Mouse (Mus musculus): ENCODE results near the gene Zeb2.

The Zeb2 gene

DNA sequence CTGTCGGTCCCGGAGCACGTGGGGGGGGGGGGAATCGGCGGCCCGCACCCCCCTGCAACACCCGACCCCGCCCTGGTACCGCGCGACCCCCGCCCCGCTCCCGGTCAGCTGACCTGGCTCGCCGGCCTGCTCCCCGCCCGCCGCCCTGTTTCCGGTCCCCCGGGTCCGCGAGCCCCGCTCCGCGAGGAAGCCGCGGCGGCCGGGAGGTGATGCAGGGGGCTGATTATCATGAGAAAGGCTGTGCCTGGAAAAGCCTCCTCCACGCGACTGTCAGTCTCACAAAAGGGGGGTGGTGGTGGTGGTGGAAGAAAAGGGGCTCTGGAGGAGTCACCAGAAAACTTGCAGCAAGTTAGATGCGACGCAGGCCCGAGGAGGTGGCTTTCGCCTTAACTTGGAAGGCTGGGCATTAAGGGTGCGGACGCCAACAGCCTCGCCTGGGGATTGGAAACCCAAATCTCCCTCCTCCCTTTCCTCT, at the start of gene Zeb2:
TSS of gene Zeb2 (minus strand) at position 309 of the 475 bp plus-strand sequence.
- DNase-seq = peak; percentile 79 to 86

DNA sequence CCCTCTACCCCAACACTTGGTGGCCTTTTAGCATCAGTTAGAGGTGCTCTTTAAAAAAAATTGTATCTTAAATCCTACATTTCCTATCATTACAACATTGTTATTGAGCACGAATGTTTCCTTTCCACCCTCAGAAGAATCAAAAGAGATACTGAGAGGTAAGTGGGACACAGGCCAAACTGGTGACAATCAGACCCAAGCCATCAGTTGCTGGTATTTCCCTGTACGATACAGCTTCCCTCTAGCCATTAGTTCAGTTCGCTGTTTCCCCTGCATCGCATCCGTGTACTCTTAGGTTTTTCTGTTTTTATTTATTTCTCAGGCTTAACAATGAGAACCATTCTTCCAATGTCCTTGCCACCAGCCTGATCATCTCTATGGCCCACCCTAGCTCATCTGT, 41.6 kb upstream of the Zeb2 start:
- no peak for DNase-seq

DNA sequence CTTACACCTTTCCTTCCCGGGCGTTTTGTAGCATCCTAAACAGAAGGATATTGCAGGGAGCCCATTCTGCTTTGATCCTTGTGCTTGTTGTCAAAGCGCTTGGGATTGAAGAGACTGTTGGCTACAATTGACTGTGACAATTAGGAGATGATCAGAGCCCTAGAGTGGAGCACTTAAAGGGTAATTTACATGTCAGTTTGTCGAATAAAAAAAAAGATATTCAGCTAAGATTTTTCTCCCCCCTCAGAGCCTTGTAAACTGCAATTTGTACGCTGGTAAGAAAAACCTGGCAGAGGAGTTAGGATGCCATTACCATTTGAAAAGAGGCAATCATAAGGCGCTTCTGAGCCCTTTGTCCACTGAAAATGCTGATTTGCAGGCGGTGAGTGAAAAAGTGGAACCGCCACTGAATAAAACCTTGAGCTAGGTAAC, 41.2 kb upstream of the Zeb2 start:
- DNase-seq = no peak

DNA sequence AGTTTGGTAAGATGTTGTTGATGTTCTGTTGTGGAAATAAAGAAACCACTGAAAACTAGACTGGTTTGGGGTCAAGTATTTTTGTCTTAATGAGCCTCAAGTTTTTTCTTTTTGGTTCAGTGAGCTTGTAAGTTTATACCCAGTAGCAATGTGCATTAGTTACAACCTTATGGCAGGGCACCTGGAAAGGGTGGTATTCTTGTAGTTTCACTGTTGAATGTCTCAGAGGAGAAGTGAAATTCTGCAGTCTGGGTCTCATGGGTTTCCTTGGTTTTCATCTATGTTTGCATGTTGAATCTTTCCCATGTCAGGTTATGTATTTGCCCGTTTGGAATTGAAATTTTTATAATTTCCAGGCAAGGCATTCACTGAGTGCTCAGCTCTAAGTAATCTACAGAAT, 36.1 kb upstream of the Zeb2 start:
- no peak for DNase-seq

DNA sequence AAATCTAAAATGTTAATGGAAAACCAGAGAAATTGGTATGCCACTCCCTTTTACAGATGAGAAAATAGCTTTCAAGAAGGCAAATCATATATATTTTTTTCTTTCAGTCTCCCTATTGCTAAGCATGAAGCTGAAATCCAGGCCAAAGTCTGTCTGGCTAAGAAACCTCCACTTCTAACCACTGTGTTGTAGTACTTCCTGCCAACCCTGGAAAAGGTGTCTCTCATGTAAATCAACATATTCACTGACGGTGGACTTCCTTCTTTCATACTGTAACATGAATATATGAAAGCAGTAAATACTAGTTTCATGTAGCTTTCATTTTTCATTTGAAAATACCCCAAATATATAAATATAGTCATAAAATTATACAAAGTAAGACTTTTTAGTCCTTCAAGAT, 26.0 kb upstream of the Zeb2 start:
- DNase-seq = no peak

DNA sequence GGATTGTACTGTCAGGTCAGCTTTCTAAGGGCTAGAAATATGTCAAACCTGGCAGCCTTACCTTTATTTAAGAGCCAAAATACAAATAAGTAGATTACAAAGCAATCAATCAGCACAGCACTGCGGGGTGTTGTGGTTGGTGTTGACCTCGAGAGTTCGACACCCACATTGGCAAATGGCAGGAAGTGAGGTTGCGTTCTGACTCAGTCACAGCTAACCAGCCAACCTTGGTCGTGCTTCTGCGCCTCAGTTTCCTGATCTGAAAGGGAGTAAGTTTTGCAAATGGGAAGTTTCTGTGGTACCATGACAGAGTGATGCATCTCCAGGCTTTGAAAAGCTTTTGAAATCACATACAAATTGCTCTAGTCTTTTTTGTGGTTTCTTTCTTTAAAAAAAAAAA, 21.7 kb upstream of the Zeb2 start:
- no peak for DNase-seq

DNA sequence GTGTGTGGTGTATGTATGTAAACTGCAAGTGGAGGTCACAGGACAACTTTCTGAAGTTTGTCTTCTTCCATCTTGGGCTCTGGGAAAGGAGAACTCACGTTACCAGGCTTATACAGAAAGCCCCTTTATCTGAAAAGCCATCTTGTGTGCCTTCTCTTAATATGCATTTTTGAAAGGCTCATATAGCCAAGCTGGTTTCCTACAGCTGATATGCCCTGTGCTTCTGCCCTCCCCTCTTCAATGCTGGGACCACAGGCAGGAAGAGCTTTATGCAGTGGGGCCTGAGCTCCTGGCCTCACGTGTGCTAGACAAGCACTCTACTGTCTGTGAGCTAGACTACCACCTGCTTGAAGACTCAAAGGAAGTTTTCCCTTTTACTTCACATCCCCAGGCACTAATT, 19.6 kb upstream of the Zeb2 start:
- DNase-seq = no peak

DNA sequence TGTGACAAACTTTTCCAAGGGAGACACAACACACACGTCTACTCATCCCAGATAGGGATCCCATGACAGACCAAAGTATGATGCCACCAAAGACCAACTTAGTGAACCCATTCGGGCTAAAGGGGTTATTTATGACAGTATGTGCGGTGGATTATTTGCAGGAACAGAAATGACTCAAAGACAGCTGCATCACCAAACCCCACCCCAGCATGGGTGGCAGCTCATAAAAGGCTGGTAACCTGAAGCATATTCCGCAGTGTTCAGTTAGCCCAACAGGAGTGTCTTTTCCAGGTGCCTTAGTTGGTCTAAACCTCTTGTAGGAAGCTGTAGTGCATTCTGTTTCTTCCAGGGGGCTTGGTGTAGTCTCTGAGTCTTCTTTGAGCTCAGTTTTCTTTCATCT, 16.0 kb upstream of the Zeb2 start:
- no peak for DNase-seq

DNA sequence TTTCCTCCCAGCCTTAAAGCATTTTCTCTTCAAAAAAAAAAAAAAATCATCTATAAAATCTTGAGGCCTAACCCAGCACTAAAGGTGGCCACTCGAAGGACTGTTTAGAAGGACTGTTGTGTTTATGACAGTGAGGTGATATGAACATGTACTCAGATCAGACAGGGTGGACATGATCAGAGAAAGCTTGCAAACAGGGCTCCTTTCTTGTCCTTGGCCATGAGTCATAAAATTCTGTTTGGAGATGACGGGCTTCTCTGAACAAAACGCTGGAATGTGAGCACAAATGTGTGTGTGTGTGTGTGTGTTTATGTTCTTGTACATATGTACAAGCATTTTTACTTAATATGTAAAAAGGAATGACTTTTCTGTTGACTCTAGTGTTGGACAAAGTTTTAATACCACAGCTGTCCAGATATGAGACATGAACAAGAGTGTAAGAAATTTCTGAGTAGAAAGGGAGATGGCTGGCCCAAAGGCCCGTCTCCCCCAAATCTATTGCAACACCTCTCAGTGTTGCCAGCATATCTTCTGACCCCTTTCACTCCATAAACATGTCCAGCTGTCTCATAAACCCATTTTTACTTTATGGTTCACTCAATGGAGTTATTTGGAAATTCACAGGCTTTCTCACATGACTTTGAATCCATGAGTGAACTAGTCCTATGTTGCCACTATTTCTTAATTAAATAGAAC, 13.4 kb upstream of the Zeb2 start:
- DNase-seq = no peak

DNA sequence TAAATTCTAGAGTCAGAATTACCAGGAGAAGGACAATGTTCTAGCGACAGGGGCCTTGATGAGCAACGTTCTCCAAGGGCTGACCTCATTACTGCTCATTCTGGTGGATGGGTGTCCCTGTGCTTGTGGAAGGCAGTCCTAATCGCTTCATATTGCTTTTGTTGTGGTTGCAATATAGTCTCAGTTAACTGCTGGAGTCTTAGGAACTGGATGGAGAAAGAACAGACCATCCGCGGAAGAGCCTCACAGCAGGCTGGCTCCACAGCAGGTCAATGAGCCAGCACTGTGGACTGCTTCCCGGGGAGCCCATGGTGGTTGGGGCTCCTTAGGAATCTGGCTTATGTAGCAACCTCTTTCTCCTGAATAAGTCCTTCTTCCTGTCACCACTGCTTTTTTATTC, 12.4 kb upstream of the Zeb2 start:
- DNase-seq = no peak

DNA sequence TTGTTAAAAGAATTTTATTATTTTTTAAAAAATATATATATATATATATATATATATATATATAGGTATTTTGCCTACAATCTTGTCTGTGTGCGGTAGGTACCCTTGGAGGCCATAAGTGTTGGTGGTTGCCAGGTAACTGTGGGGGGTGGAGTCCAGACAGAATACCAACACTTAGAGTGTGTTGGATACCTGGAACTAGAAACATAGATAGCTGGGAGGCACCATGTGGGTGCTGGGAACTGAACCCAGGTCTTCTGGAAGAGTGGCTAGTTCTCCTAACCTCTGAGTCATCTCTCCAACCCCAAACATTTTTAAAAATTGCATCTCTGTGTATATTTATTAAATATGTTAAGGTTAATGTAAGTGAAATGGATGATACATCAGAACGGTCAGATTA, 11.5 kb upstream of the Zeb2 start:
- DNase-seq = no peak

DNA sequence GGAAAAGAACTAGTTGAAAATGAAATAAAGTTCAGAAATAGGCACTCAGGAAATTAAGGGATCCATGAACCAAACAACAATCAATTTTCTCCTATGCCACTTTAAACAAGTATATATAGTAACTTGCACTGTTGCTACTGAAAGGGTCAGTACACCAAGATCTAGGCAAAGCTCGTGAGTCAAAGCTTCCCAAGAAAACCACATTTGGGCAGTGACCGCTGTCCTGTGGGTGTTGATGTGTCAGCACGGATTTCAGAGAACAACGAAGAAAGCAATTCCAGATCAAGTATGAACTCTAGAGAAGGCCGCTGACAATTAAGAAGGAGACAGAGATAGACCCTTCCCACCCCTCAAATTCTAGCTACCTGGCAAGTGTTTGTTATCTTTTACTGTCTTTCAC, 9.2 kb upstream of the Zeb2 start:
- no peak for DNase-seq

DNA sequence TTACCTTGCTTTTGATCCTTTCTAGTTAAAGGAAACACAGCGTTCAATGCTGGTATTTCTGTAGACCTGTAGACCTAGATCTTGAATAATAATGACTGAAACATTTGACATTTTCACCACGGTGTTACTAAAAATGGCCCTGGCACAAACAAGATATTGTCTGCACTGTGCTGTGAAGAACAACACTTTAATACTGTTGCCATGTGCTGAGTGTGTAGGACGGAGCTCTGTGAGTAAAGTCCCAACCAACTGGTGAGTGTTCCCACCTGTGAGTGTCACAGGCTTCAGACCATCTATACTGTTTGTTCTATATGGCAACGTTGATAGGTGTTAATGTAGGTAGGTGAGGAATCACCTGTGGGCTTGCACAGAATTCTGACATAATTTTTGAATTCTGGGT, 8.0 kb upstream of the Zeb2 start:
- no peak for DNase-seq

DNA sequence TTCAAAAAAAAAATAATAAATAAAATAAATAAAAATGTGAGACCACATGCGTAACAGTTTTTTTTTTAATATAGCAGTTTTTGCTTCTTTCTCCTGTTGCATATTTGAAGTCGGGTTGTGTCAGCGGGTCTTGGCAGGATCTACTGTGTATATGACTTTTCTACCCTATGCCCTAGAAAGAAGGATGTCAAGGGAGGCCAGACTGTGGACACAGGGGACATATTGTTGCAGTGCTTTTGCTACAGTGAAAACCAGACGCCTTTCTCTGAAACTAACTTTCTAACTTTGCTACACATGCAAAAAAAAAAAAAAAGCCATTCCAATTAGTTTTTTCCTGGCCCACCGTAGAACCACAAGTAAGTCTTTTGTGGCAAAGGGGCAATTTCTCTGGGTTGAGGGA, 6.3 kb upstream of the Zeb2 start:
- DNase-seq = no peak

DNA sequence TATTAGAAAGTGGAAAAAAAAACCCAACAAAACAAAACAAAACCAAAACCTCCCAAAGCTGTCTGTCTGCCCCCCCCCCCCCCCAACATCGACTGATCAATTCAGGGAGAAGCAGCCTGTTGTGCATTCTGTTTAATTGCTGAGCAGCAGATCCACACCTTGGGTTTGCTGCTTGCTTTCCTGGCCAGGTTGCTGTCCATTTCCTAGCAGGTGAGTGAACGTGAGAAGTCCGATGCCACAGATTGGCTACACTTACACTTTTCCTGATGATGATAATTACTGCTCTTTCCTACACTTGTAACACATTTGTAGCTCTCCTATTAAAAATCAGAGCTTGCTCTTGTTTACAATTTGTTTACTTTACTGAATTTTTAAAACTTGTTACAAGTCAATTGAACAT, 926 bp upstream of the Zeb2 start:
- DNase-seq = no peak

DNA sequence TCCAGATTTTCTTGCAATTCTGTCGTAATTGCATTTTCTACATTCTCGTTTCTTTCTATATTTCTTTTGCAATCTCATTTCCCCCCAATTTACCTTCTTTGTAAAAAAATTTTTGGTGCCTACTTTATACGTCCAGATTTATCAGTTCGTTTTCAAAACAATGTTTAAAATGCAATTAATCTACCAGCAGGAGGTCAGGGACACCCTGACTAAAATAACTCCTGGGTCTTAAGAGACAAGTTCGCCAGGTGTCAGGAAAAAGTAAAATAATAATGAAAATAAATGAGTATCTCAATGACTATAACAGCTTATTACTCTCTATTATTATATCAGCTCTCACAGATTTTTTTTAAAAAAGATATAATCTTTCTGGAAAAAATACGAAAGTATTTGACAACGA, 397 bp upstream of the Zeb2 start:
- no peak for DNase-seq

DNA sequence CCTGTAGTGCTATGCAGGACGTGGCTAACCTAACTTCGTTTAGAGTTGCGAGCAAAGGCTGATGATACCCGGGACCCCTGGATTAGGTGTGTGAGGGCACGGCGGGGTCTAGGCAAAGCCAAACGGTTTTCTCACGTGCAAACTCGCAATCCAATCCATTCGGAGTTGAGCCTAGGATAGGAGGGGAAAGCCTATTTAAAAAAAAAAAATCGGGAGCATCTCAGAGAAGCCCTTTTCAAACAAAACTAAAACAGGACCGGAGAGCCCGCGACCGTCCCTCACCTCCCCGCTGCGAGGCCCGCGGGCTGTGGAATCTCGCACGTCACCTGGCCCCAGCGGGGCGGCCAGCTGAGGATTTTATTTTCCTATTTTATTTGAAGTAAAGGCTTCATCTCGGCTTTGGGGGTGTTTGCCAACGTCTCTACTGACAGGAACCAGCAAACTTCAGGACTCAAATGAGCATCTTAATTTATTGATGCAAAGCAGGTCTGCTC, 617 bp downstream of the Zeb2 start:
- DNase-seq = peak; percentile 52 to 69

DNA sequence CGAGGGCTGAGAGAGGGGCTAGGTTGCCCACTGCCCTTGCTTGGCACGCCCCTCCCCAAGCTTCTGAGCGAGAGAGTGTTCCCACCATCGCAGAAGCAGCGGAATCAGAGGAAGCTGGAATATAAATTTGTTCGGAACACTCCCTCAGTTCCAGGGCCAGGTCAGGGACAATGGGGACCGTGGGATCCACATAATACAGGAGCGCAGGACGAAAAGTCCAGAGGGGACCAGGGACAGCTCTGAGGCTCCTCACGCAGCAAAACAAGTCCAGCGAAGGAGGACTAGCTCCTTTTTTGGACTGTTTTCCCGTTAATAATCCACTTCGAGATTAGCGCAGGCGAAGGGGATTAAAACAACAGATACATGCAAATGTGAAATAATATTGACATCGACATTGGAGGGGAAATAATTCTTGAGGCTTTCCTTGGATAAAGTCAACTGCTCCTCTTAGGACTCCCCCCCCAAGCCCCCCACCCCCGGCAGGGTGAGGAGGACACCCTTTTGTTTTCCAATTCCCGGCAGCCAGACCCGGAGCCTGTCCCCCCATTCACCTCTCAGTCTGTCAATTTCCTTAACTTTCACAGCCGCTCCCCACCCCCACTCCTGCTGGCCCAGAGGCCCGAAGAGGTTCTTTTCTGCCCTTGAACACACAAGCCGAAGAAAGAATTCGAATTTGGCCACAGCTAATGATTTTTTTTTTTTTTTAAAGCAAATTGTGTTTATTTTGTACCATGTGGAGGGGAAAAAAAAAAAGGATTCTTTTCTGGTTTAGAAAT, 1.3 kb downstream of the Zeb2 start:
- DNase-seq = peak; percentile 80 to 85

DNA sequence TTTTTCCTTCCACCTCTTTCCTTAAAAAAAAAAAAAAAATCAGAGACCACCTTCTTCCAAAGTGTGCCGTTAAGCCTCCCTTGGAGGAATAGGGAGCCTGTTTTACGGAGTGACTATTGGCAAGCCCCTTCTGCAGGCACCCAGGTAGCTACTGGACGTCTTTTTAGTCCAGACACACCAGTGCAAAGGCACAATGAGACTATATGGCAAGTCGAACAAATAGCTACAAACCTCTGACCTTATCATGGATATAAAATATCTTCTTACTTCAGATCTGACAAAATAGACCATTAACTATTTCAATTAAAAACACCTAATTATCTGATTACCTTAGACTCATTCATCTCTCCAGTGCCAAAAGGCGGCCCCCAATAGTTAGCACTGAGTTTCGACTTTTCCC, 2.0 kb downstream of the Zeb2 start:
- no peak for DNase-seq

DNA sequence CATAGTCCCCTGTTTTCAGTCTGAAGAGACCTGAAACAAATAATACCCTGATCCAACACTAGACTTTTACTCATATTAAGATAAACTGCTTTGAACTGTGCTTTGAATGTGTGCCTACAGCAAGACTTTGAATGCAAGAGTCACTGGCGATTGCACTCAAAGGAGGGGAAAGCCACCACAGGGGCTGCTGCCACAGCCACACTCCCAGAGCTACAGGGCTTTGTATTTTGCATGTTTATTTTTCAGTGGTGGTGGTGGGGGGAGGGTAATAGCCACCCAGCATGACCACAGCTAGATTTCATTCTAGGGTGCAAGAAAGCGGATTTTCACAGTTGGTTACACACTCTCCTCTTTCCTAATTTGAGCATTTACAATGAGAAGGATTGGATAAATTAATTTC, 2.6 kb downstream of the Zeb2 start:
- no peak for DNase-seq

DNA sequence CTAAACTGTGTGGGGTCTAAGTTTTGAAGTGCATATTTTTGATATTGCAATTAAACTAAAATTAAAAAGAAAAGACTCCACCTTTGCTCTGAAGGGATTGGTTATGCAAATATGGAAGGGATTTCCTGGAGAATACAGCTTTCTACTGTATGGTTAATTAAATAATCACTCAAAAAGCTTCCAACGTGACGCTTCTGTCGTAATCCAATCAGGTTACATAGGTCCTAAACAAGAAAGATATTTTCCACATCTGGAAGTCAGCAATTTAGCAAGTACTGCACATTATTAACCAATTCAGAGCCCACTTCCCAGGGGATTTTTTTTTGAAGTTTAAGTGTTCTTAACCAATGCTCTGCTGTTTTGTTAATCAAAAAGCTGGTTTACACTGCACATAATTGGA, 3.3 kb downstream of the Zeb2 start:
- DNase-seq = no peak

DNA sequence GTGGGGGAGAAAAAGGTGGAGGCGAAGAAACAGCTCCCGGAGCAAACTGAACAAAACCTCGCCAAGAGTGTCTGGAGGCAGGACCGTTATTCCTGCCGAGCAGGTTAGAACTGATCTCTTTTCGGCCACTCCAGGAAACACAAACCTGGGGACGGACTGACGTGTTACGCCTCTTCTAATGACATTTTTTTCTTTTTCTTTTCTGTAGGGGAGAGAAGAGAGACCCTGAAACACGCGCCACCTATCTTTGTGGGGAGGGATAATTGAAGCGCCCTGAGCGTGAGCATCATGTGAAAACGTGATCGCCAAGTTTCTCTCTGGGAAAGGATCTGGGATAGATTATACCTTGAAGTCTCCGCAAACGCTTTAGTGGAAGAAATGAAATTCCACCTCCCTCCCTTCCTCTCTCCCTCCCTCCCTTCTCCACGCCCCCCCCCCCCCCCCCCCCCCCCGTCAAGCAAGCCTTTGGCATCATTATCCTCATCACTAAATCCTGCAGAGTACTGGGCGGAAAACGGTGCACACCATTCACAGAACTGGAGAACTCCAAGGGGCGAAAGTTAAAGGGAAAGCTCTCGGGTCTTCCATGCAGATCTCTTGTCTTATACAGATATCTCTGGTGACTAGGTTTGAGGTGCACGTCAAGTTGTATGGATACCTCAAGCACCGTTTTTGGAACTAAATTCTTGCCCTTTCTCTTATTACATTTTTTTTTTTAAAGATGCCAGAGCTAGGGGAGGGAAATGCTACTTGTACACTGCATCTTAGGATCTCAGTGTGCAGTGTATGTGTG, 4.1 kb downstream of the Zeb2 start:
- DNase-seq = peak; percentile 49 to 70

DNA sequence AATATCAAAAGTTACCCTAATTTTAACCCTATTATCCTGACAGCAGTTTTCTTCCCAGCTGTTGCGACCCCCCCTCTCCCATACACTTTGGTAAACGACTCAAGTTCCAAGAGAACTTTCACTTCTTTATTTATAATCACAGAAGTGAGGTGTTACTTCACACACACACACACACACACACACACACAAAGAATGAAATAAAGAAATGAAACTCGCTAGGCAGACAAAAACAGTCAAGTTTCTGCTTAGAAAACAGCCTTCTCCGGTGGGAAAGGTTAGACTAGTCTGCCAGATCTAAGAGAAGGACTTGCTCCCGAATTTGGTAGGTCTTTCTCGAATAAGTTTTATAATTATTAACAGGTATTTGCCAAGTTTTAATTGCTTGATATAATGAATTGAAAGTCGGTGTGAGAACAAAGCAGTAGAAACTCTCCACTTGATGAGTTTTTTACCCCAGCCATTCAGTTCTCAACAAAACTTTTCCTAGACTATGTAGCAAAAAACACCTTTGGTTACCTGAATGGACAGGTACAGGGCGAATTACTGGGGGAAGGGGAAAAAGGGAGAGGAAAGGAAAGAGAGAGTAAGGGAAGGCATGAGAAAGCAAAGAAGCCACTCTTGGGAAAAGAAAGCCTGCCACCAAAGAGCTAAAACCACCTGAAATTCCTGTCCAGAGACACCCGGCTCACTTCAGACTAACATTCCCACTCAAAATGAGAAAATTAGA, 5.0 kb downstream of the Zeb2 start:
- DNase-seq = no peak
